Mouse (Mus musculus) intestine, embryonic 16.5 days (tissue): ENCODE measurements at regions not wholly inside any gene's neighbourhood (a gene's known extent, or its start where the extent isn't known, plus 50 kb on each side); places are given as distances from the start of the nearest gene placed in this dataset.

Experiments
- ATAC-seq: fragments of 200-750 bp; cut with Nextera tagmentation; 2 replicates; pipeline ENCODE4 v1.8.0; 2017; ENCODE audit warnings: moderate TSS enrichment, moderate library complexity
- H3K27ac ChIP-seq: fragments of 300-500 bp; sonication (generic); 2 replicates; pipeline ENCODE4 v1.5.1; 2014; ENCODE audit warnings: mild to moderate bottlenecking, low read length
- H3K27me3 ChIP-seq: fragments of 300-500 bp; sonication (generic); replicated peaks from 2 replicates; pipeline ENCODE4 v1.6.1; 2014; ENCODE audit warnings: low read length, control low read depth, mixed read lengths; ENCODE audit not compliant: control insufficient read depth, insufficient read depth
- H3K36me3 ChIP-seq: fragments of 300-500 bp; sonication (generic); 2 replicates; pipeline ENCODE4 v1.6.1; 2014; ENCODE audit warnings: low read length, control low read depth; ENCODE audit not compliant: control insufficient read depth, insufficient read depth
- H3K4me1 ChIP-seq: fragments of 300-500 bp; sonication (generic); 2 replicates; pipeline ENCODE4 v1.6.1; 2014; ENCODE audit warnings: low read length, control low read depth, mixed read lengths; ENCODE audit not compliant: control insufficient read depth, insufficient read depth
- H3K4me2 ChIP-seq: fragments of 300-500 bp; sonication (generic); 2 replicates; pipeline ENCODE4 v1.6.1; 2014; ENCODE audit warnings: low read depth, low read length, control low read depth
- H3K4me3 ChIP-seq: fragments of 300-500 bp; sonication (generic); 2 replicates; pipeline ENCODE4 v1.5.1; 2014; ENCODE audit warnings: mild to moderate bottlenecking, low read length
- H3K9ac ChIP-seq: fragments of 300-500 bp; sonication (generic); 2 replicates; pipeline ENCODE4 v1.6.1; 2014; ENCODE audit warnings: low read depth, low read length
- H3K9me3 ChIP-seq: fragments of 300-500 bp; sonication (generic); 2 replicates; pipeline ENCODE4 v1.6.1; 2016; ENCODE audit warnings: low read length, control low read depth; ENCODE audit not compliant: control insufficient read depth
- WGBS: fragments of 180-500 bp; shearing (Covaris S2); extraction: QIAGEN DNeasy Blood & Tissue Kit; methylation state at CpG from one replicate; pipeline ENCODE4 v1.1.7; 2014; 5-methylcytosine and 5-hydroxymethylcytosine counted together

- whole genome bisulfite sequencing = 78% methylated on average over 11 of the region's 11 CpGs
- Histone ChIP-seq H3K4me1 (no peaks in the 10 kb centered on the region), H3K27ac (no peak overlapping the region)
These were observed 171.8 kb upstream of the Fer start for GRCm38 (mm10) chr17:63690829-63691689.

GRCm38 (mm10) chr17:63691690-63691968 is 171.2 kb upstream of the Fer start:
- Histone ChIP-seq H3K36me3 (no peaks in the 10 kb centered on the region), H3K4me1 (no peaks in the 10 kb centered on the region), H3K4me2 (no peak overlapping the region), H3K9me3 (no peaks in the 10 kb centered on the region), H3K4me3 (no peak overlapping the region), H3K27ac (no peak overlapping the region), H3K27me3 (no peaks in the 10 kb centered on the region), H3K9ac (no peak overlapping the region)
- 62% methylated on average over 3 of the region's 3 CpGs for WGBS
- ATAC-seq = no peak

More at GRCm38 (mm10) chr17:63690829-63691689, 171.8 kb upstream of the Fer start:
- Histone ChIP-seq H3K9ac (no peak overlapping the region), H3K36me3 (no peaks in the 10 kb centered on the region), H3K27me3 (no peaks in the 10 kb centered on the region), H3K4me2 (no peak overlapping the region), H3K4me3 (no peak overlapping the region), H3K9me3 (no peaks in the 10 kb centered on the region)
- no peak for ATAC-seq

- ATAC-seq = no peak
- Histone ChIP-seq H3K9ac (no peak overlapping the region), H3K4me3 (no peak overlapping the region), H3K4me2 (no peak overlapping the region), H3K36me3 (no peaks in the 10 kb centered on the region), H3K27ac (no peak overlapping the region), H3K27me3 (no peaks in the 10 kb centered on the region), H3K9me3 (no peaks in the 10 kb centered on the region), H3K4me1 (no peaks in the 10 kb centered on the region)
- WGBS = 82% methylated on average over 1 of the region's 1 CpGs
These were observed 169.6 kb upstream of the Fer start for GRCm38 (mm10) chr17:63693274-63693673.

GRCm38 (mm10) chr17:63699537-63699936 is 163.3 kb upstream of the Fer start:
- Histone ChIP-seq H3K27ac (no peak overlapping the region), H3K36me3 (no peaks in the 10 kb centered on the region), H3K4me3 (no peak overlapping the region), H3K9me3 (no peaks in the 10 kb centered on the region), H3K4me1 (no peaks in the 10 kb centered on the region), H3K27me3 (no peaks in the 10 kb centered on the region), H3K9ac (no peak overlapping the region), H3K4me2 (no peak overlapping the region)
- 78% methylated on average over 6 of the region's 6 CpGs for WGBS
- ATAC-seq = no peak

- H3K27ac ChIP-seq = no peak overlapping the region
- 81% methylated on average over 3 of the region's 3 CpGs for WGBS
- no peak overlapping the region for H3K4me2 ChIP-seq
- H3K27me3 ChIP-seq = no peaks in the 10 kb centered on the region
- H3K36me3 ChIP-seq = no peaks in the 10 kb centered on the region
- no peaks in the 10 kb centered on the region for H3K9me3 ChIP-seq
- ATAC-seq = no peak
- no peak overlapping the region for H3K9ac ChIP-seq
- no peak overlapping the region for H3K4me3 ChIP-seq
- H3K4me1 ChIP-seq = no peaks in the 10 kb centered on the region
These were observed 157.9 kb upstream of the Fer start for GRCm38 (mm10) chr17:63704991-63705390.

- no peak overlapping the region for H3K4me2 ChIP-seq
- H3K9ac ChIP-seq = no peak overlapping the region
- ATAC-seq = no peak
- H3K36me3 ChIP-seq = no peaks in the 10 kb centered on the region
- H3K27ac ChIP-seq = no peak overlapping the region
- no peaks in the 10 kb centered on the region for H3K9me3 ChIP-seq
- 62% methylated on average over 6 of the region's 6 CpGs for WGBS
- H3K4me3 ChIP-seq = no peak overlapping the region
- no peaks in the 10 kb centered on the region for H3K27me3 ChIP-seq
- H3K4me1 ChIP-seq = no peaks in the 10 kb centered on the region
These were observed 149.9 kb upstream of the Fer start for GRCm38 (mm10) chr17:63712937-63713336.

GRCm38 (mm10) chr17:63715687-63716086 is 147.2 kb upstream of the Fer start:
- Histone ChIP-seq H3K27me3 (no peaks in the 10 kb centered on the region), H3K9me3 (no peaks in the 10 kb centered on the region), H3K4me2 (no peak overlapping the region), H3K36me3 (no peaks in the 10 kb centered on the region), H3K9ac (no peak overlapping the region), H3K4me1 (no peaks in the 10 kb centered on the region), H3K27ac (no peak overlapping the region), H3K4me3 (no peak overlapping the region)
- 89% methylated on average over 9 of the region's 9 CpGs for WGBS
- no peak for ATAC-seq

GRCm38 (mm10) chr17:63716161-63716560 is 146.7 kb upstream of the Fer start:
- no peak overlapping the region for H3K4me3 ChIP-seq
- no peak overlapping the region for H3K4me2 ChIP-seq
- no peaks in the 10 kb centered on the region for H3K27me3 ChIP-seq
- WGBS = 77% methylated on average over 6 of the region's 6 CpGs
- no peak for ATAC-seq
- H3K4me1 ChIP-seq = no peaks in the 10 kb centered on the region
- H3K9ac ChIP-seq = no peak overlapping the region
- H3K27ac ChIP-seq = no peak overlapping the region
- no peaks in the 10 kb centered on the region for H3K9me3 ChIP-seq
- H3K36me3 ChIP-seq = no peaks in the 10 kb centered on the region

- 71% methylated on average over 9 of the region's 9 CpGs for WGBS
- Histone ChIP-seq H3K4me1 (no peaks in the 10 kb centered on the region), H3K4me2 (no peak overlapping the region), H3K4me3 (no peak overlapping the region), H3K9ac (no peak overlapping the region), H3K27me3 (no peaks in the 10 kb centered on the region), H3K9me3 (no peaks in the 10 kb centered on the region), H3K27ac (no peak overlapping the region), H3K36me3 (no peaks in the 10 kb centered on the region)
- no peak for ATAC-seq
These were observed 145.7 kb upstream of the Fer start for GRCm38 (mm10) chr17:63717051-63717578.
